Mouse (Mus musculus) liver, embryonic 11.5 days (tissue): Measurements from ENCODE around the gene Cfap65. TPM values are rescaled to one million over a fixed set of nuclear protein-coding genes. Genes with fewer than 3 reads are reported as not detected.

Experiments
- ATAC-seq: fragments of 200-750 bp; cut with Nextera tagmentation; replicated peaks from 2 replicates; pipeline ENCODE4 v1.8.0; 2017; ENCODE audit warnings: moderate number of reproducible peaks, mild to moderate bottlenecking, moderate TSS enrichment, moderate library complexity; ENCODE audit not compliant: low FRiP score
- DNase-seq: peaks from one replicate; pipeline ENCODE4 v3.0.0-alpha.2; 2017; ENCODE audit warnings: low spot score
- H3K27ac ChIP-seq: fragments of 300-500 bp; sonication (generic); 2 replicates; pipeline ENCODE4 v1.5.1; 2014; ENCODE audit warnings: mild to moderate bottlenecking, low read depth, low read length, control low read depth
- H3K27me3 ChIP-seq: fragments of 300-500 bp; sonication (generic); replicated peaks from 2 replicates; pipeline ENCODE4 v1.6.1; 2014; ENCODE audit warnings: low read length, mixed read lengths; ENCODE audit not compliant: control insufficient read depth, insufficient read depth
- H3K36me3 ChIP-seq: fragments of 300-500 bp; sonication (generic); 2 replicates; pipeline ENCODE4 v1.6.1; 2014; ENCODE audit warnings: mild to moderate bottlenecking, low read length, moderate library complexity, mixed read lengths; ENCODE audit not compliant: control insufficient read depth, insufficient read depth
- H3K4me1 ChIP-seq: fragments of 300-500 bp; sonication (generic); replicated peaks from 2 replicates; pipeline ENCODE4 v1.6.1; 2014; ENCODE audit warnings: low read length, mixed read lengths; ENCODE audit not compliant: control insufficient read depth, insufficient read depth
- H3K4me2 ChIP-seq: fragments of 300-500 bp; sonication (generic); 2 replicates; pipeline ENCODE4 v1.6.1; 2014; ENCODE audit warnings: mild to moderate bottlenecking, control low read depth, moderate library complexity
- H3K4me3 ChIP-seq: fragments of 300-500 bp; sonication (generic); 2 replicates; pipeline ENCODE4 v1.5.1; 2014; ENCODE audit warnings: low read depth, low read length, control low read depth
- H3K9ac ChIP-seq: fragments of 300-500 bp; sonication (generic); 2 replicates; pipeline ENCODE4 v1.6.1; 2014; ENCODE audit warnings: low read depth, low read length, control low read depth
- H3K9me3 ChIP-seq: fragments of 300-500 bp; sonication (generic); 2 replicates; pipeline ENCODE4 v1.6.1; 2016; ENCODE audit warnings: low read length, inconsistent platforms, mixed read lengths; ENCODE audit not compliant: control insufficient read depth
- WGBS: fragments of 180-500 bp; shearing (Covaris S2); extraction: QIAGEN DNeasy Blood & Tissue Kit; methylation state at CpG from one replicate; pipeline ENCODE4 v1.1.7; 2014; 5-methylcytosine and 5-hydroxymethylcytosine counted together
- polyA plus RNA-seq: library from polyadenylated mRNA; unstranded; fragments of >200 nt; fragmentation: Nextera tagmentation; extraction: Ambion mirVana; gene quantifications from 2 replicates; pipeline ENCODE4 v1.2.1, GENCODE M21; 2014

The Cfap65 gene
- polyA plus RNA-seq, 1 experiment from 2014 or later: not detected

GRCm38 (mm10) chr1:74880785-74881360 is 54.5 kb downstream of the Cfap65 start:
- H3K9ac ChIP-seq: no peak overlapping the region
- no peaks in the 10 kb centered on the region for H3K36me3 ChIP-seq
- peaks cover 69% of the 10 kb centered on the region for H3K27me3 ChIP-seq
- peaks cover 9% of the 10 kb centered on the region; the same call in 1 of the 2 replicates for H3K4me1 ChIP-seq
- no peaks in the 10 kb centered on the region for H3K9me3 ChIP-seq
- H3K4me2 ChIP-seq: no peak overlapping the region
- DNase-seq: no peak
- no peak for ATAC-seq
- no peak overlapping the region for H3K27ac ChIP-seq
- H3K4me3 ChIP-seq: no peak overlapping the region
- WGBS: 5% methylated on average over 18 of the region's 18 CpGs

GRCm38 (mm10) chr1:74877199-74877598 is 58.2 kb downstream of the Cfap65 start:
- Histone ChIP-seq H3K36me3 (no peaks in the 10 kb centered on the region), H3K27me3 (peaks cover 32% of the 10 kb centered on the region), H3K4me1 (peaks cover 3% of the 10 kb centered on the region; the same call in 1 of the 2 replicates), H3K27ac (no peak overlapping the region), H3K4me3 (no peak overlapping the region), H3K9ac (no peak overlapping the region), H3K9me3 (no peaks in the 10 kb centered on the region), H3K4me2 (no peak overlapping the region)
- no peak for ATAC-seq
- WGBS: 41% methylated on average over 3 of the region's 3 CpGs
- no peak for DNase-seq

- 69% methylated on average over 2 of the region's 2 CpGs for WGBS
- Histone ChIP-seq H3K36me3 (no peaks in the 10 kb centered on the region), H3K4me1 (no peaks in the 10 kb centered on the region), H3K9me3 (no peaks in the 10 kb centered on the region), H3K4me2 (no peak overlapping the region), H3K9ac (no peak overlapping the region), H3K27me3 (no peaks in the 10 kb centered on the region; the same call in none of the 2 replicates), H3K4me3 (no peak overlapping the region), H3K27ac (no peak overlapping the region)
- DNase-seq (no peak), ATAC-seq (no peak)
These were observed 63.2 kb downstream of the Cfap65 start for GRCm38 (mm10) chr1:74872218-74872617.

- H3K27me3 ChIP-seq: peaks cover 36% of the 10 kb centered on the region
- no peaks in the 10 kb centered on the region for H3K9me3 ChIP-seq
- no peak overlapping the region for H3K9ac ChIP-seq
- no peak overlapping the region for H3K4me3 ChIP-seq
- H3K4me1 ChIP-seq: no peaks in the 10 kb centered on the region
- ATAC-seq: no peak
- H3K4me2 ChIP-seq: no peak overlapping the region
- no peaks in the 10 kb centered on the region for H3K36me3 ChIP-seq
- no peak overlapping the region for H3K27ac ChIP-seq
- no peak for DNase-seq
These were observed 73.6 kb downstream of the Cfap65 start for GRCm38 (mm10) chr1:74861783-74862182.

DNA sequence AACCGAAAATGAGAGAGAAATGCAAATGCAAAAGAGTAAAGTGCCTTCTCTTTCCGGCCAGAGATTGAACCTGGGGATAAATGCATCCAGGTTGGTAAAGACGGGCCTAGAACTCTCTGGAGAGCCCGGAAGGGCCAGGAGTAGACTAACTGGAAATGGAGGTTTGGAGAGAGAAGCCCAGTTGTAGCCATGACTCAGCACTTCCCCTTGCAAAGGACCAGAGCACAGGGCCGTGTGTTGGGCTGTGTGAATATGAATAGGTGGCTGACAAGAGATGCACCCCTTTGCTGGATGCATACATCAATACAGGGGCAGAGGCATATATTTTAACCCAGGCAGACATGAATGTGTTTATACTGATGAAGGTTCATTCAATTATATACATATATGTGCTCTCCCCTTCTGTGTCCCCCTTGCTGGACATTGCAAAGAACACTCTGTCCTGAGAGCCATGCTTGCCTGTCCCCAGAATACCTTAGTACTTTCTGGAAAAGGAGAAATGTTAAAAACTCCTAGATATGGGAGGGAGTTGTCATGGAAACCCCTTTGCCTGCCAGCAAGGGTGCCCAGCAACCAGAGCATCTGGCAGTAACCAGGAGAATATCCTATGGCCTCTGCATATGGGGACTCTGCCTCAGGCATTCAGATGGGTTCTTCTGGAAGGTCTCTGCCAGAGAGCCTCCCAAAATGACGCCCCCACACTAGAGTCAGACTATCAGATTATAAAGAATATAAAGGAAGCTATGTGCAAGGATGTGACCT is 76.0 kb downstream of the Cfap65 start:
- Histone ChIP-seq H3K27me3 (peaks cover 59% of the 10 kb centered on the region), H3K4me1 (peaks cover 9% of the 10 kb centered on the region), H3K36me3 (no peaks in the 10 kb centered on the region), H3K4me2 (no peak overlapping the region), H3K9me3 (no peaks in the 10 kb centered on the region), H3K27ac (no peak overlapping the region), H3K9ac (no peak overlapping the region), H3K4me3 (no peak overlapping the region)
- ATAC-seq (no peak), DNase-seq (no peak)
- WGBS: 34% methylated on average over 6 of the region's 6 CpGs

- peaks cover 65% of the 10 kb centered on the region for H3K27me3 ChIP-seq
- no peak for ATAC-seq
- H3K4me3 ChIP-seq: peak overlapping the region; percentile 18; the same call in 1 of the 2 replicates
- peak overlapping the region; percentile 46 for H3K4me2 ChIP-seq
- H3K36me3 ChIP-seq: no peaks in the 10 kb centered on the region
- no peak overlapping the region for H3K27ac ChIP-seq
- no peak overlapping the region for H3K9ac ChIP-seq
- WGBS: 10% methylated on average over 16 of the region's 16 CpGs
- no peaks in the 10 kb centered on the region for H3K9me3 ChIP-seq
- peaks cover 9% of the 10 kb centered on the region for H3K4me1 ChIP-seq
- DNase-seq: no peak
These were observed 76.6 kb downstream of the Cfap65 start for GRCm38 (mm10) chr1:74858805-74859204.

DNA sequence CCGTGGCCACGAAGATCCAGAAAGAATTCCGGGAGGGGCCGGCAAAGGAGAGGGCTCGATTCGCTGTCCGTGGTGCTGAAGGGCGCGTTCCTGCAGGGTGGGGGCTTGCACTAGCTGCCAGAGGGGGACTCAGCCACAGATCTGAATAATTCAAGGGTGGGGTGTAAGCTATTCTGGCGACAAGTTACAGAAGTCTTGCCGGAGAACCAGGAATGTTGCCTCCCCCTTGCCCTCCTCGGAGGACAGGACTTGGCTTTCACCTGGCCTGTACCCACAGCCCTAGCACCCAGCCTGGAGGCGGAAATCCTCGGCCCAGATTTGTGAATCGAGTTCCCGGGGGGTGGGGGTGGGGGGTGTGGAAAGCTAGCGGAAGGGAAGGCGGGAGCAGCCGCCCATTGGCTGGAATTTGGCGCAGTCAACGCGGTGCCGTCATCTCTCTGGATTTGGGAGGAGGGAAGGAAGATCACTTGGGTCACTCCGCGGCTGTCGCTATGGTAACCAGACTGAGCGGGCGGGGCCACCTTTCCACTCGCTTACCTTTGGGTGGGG is 77.2 kb downstream of the Cfap65 start:
- Histone ChIP-seq H3K36me3 (no peaks in the 10 kb centered on the region), H3K4me1 (peaks cover 9% of the 10 kb centered on the region), H3K27ac (no peak overlapping the region), H3K27me3 (peaks cover 71% of the 10 kb centered on the region), H3K9ac (no peak overlapping the region), H3K9me3 (no peaks in the 10 kb centered on the region), H3K4me3 (peak overlapping the region; percentile 18; the same call in 1 of the 2 replicates), H3K4me2 (peak overlapping the region; percentile 46)
- ATAC-seq (no peak), DNase-seq (peak; percentile 52)
- under 1% methylated on average over 29 of the region's 29 CpGs for WGBS

- Histone ChIP-seq H3K27ac (no peak overlapping the region), H3K4me1 (peaks cover 9% of the 10 kb centered on the region), H3K9me3 (no peaks in the 10 kb centered on the region), H3K27me3 (peaks cover 77% of the 10 kb centered on the region), H3K4me2 (peak overlapping the region; percentile 46), H3K4me3 (peak overlapping the region; percentile 18; the same call in 1 of the 2 replicates), H3K9ac (no peak overlapping the region), H3K36me3 (no peaks in the 10 kb centered on the region)
- ATAC-seq: no peak
- 10% methylated on average over 4 of the region's 4 CpGs for WGBS
- no peak for DNase-seq
These were observed 77.7 kb downstream of the Cfap65 start for GRCm38 (mm10) chr1:74857677-74858076.
